Mouse (Mus musculus): ENCODE results near the gene Nkx2-3.

DNA sequence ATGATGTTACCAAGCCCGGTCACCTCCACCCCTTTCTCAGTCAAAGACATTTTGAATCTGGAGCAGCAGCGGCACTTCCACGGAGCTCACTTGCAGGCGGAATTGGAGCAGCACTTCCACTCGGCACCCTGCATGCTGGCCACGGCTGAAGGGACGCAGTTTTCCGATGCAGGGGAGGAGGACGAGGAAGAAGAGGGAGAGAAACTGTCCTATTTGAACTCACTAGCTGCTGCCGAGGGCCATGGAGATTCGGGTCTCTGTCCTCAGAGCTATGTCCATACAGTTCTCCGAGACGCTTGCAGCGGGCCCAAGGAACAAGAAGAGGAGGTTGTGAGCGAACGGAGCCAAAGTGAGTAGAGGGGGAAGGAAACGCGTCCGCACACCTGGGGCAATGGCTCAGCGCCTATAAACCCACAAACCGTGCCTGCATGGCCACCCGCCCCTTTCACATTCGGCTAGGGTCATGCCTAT lies 411 bp downstream of the Nkx2-3 start:
- TF ChIP-seq POLR2A (IDR thresholded peaks at IDR 0.05; ENCODE audit: control insufficient read depth, low read depth, low read length) (no peak), CTCF (IDR thresholded peaks at IDR 0.05; ENCODE audit: control insufficient read depth, insufficient read depth, insufficient replicate concordance, low read depth, low read length) (no peak)
